Mouse (Mus musculus): ENCODE measurements around the gene Vmn1r89. TPM values are rescaled to one million over a fixed set of nuclear protein-coding genes. Genes with fewer than 3 reads are reported as not detected.

The Vmn1r89 gene
- not detected for polyA plus RNA-seq (2015; fragmentation: Illumina TruSeq; extraction: RNeasy Lipid Tissue Mini Kit (QIAGEN cat#74804); ENCODE audit: insufficient read depth, low replicate concordance)

GRCm38 (mm10) chr7:13212720-13213119, at the start of gene Vmn1r89:
TSS of gene Vmn1r89 (plus strand) at chr7:13213020.

Other genes starting within 250 kb of the Vmn1r89 start
- 5.0 TPM for gene Zfp324, start 247.2 kb upstream of the Vmn1r89 start, polyA plus RNA-seq (2015; fragmentation: Illumina TruSeq; extraction: RNeasy Lipid Tissue Mini Kit (QIAGEN cat#74804); ENCODE audit: insufficient read depth, low replicate concordance)
- 9.2 TPM for gene Zfp446, start 235.2 kb upstream of the Vmn1r89 start, polyA plus RNA-seq (2015; fragmentation: Illumina TruSeq; extraction: RNeasy Lipid Tissue Mini Kit (QIAGEN cat#74804); ENCODE audit: insufficient read depth, low replicate concordance)
- 0.10 TPM for gene Slc27a5, start 214.8 kb upstream of the Vmn1r89 start, polyA plus RNA-seq (2015; fragmentation: Illumina TruSeq; extraction: RNeasy Lipid Tissue Mini Kit (QIAGEN cat#74804); ENCODE audit: insufficient read depth, low replicate concordance)
- gene Trim28, start 213.9 kb upstream of the Vmn1r89 start, polyA plus RNA-seq (2015; fragmentation: Illumina TruSeq; extraction: RNeasy Lipid Tissue Mini Kit (QIAGEN cat#74804); ENCODE audit: insufficient read depth, low replicate concordance): 194 TPM
- 4.0 TPM for gene Zbtb45, start 203.0 kb upstream of the Vmn1r89 start, polyA plus RNA-seq (2015; fragmentation: Illumina TruSeq; extraction: RNeasy Lipid Tissue Mini Kit (QIAGEN cat#74804); ENCODE audit: insufficient read depth, low replicate concordance)
- 153 TPM for gene Chmp2a, start 178.2 kb upstream of the Vmn1r89 start, polyA plus RNA-seq (2015; fragmentation: Illumina TruSeq; extraction: RNeasy Lipid Tissue Mini Kit (QIAGEN cat#74804); ENCODE audit: insufficient read depth, low replicate concordance)
- 112 TPM for gene Ube2m, start 174.7 kb upstream of the Vmn1r89 start, polyA plus RNA-seq (2015; fragmentation: Illumina TruSeq; extraction: RNeasy Lipid Tissue Mini Kit (QIAGEN cat#74804); ENCODE audit: insufficient read depth, low replicate concordance)
- 0.65 TPM for gene Mzf1, start 158.3 kb upstream of the Vmn1r89 start, polyA plus RNA-seq (2015; fragmentation: Illumina TruSeq; extraction: RNeasy Lipid Tissue Mini Kit (QIAGEN cat#74804); ENCODE audit: insufficient read depth, low replicate concordance)
- not detected for gene Vmn1r85, start 117.8 kb upstream of the Vmn1r89 start, polyA plus RNA-seq (2015; fragmentation: Illumina TruSeq; extraction: RNeasy Lipid Tissue Mini Kit (QIAGEN cat#74804); ENCODE audit: insufficient read depth, low replicate concordance)
- gene Vmn1r86, start 93.1 kb upstream of the Vmn1r89 start, polyA plus RNA-seq (2015; fragmentation: Illumina TruSeq; extraction: RNeasy Lipid Tissue Mini Kit (QIAGEN cat#74804); ENCODE audit: insufficient read depth, low replicate concordance): not detected
- not detected for gene Vmn1r87, start 72.9 kb upstream of the Vmn1r89 start, polyA plus RNA-seq (2015; fragmentation: Illumina TruSeq; extraction: RNeasy Lipid Tissue Mini Kit (QIAGEN cat#74804); ENCODE audit: insufficient read depth, low replicate concordance)
- gene Vmn1r88, start 53.5 kb upstream of the Vmn1r89 start, polyA plus RNA-seq (2015; fragmentation: Illumina TruSeq; extraction: RNeasy Lipid Tissue Mini Kit (QIAGEN cat#74804); ENCODE audit: insufficient read depth, low replicate concordance): not detected
- 37.2 TPM for gene Lig1, start 64.3 kb downstream of the Vmn1r89 start, polyA plus RNA-seq (2015; fragmentation: Illumina TruSeq; extraction: RNeasy Lipid Tissue Mini Kit (QIAGEN cat#74804); ENCODE audit: insufficient read depth, low replicate concordance)
- 7.2 TPM for gene Zswim9, start 65.7 kb downstream of the Vmn1r89 start, polyA plus RNA-seq (2015; fragmentation: Illumina TruSeq; extraction: RNeasy Lipid Tissue Mini Kit (QIAGEN cat#74804); ENCODE audit: insufficient read depth, low replicate concordance)
- 1.7 TPM for gene Pla2g4c, start 111.6 kb downstream of the Vmn1r89 start, polyA plus RNA-seq (2015; fragmentation: Illumina TruSeq; extraction: RNeasy Lipid Tissue Mini Kit (QIAGEN cat#74804); ENCODE audit: insufficient read depth, low replicate concordance)
- not detected for gene Cabp5, start 185.1 kb downstream of the Vmn1r89 start, polyA plus RNA-seq (2015; fragmentation: Illumina TruSeq; extraction: RNeasy Lipid Tissue Mini Kit (QIAGEN cat#74804); ENCODE audit: insufficient read depth, low replicate concordance)
- not detected for gene Bsph1, start 237.8 kb downstream of the Vmn1r89 start, polyA plus RNA-seq (2015; fragmentation: Illumina TruSeq; extraction: RNeasy Lipid Tissue Mini Kit (QIAGEN cat#74804); ENCODE audit: insufficient read depth, low replicate concordance)

Measured in spleen, adult 10 weeks (tissue).